Comparison of ENCODE assay signal across 14 mouse cellular contexts in the genomic region with DNA sequence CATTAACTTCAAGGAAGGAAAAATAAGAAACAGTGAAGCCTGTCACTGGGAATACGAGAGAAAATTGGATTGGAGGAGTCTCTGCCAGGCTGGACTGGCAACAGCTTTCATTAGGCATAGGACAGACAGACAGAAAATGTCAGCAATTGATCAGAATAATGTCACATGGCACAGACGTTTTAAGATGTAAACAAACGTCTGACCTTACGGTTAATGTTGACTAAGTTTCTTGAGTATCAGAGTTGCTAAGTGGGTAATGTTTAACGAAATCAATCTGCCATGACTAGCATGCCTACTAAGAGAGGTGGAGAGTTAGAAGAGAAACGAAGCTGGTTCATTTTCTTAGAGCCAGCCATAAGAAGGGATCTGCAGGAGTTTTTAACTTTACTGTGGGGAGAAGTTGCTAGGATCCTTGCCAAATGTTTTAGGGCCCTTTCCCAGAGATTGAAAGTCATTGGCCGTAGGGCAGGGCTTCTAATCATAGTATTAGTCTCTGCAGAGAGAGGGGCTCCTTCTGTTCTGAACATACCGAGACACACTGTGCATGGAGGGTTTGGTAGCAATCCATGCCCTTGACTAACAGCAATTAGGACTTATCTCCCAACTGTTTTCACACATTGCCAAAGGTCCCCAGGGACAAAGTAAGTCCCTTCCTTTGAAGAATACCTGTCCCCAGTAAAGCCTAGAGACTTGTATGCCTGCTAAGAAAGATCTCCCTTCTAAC. TPM values are rescaled to one million over a fixed set of nuclear protein-coding genes. Genes with fewer than 3 reads are reported as not detected.
DNase-seq lines count a peak whose midpoint lies in the region; ATAC-seq and TF ChIP-seq lines count a peak whose summit lies in the region.
"Had no signal": no experiment of that assay in that cellular context is flagged by ENCODE, and none has a peak within 500 bp of the region (broad histone marks: within the 10 kb centered on the region; RNA-seq: fewer than 3 reads in every experiment).

No protein-coding gene starts in this region.

- 0 out of 2 replicates have a peak, but pooled peaks cover under 1% of the 10 kb centered on the region for H3K79me2 ChIP-seq in heart, adult 2 months (replicated peaks; ENCODE audit: control insufficient read depth, insufficient read depth, low read length)

- 62% methylated on average over 8 of the region's 8 CpGs for WGBS in heart, adult 2 months
- 37% methylated on average over 8 of the region's 8 CpGs for WGBS in intestine, embryonic 16.5 days
- 57% methylated on average over 8 of the region's 8 CpGs for WGBS in liver, postnatal 0 days (ENCODE audit: insufficient replicate concordance)
- WGBS in forebrain, embryonic 11.5 days = 81% methylated on average over 8 of the region's 8 CpGs
- WGBS in midbrain, embryonic 10.5 days = 77% methylated on average over 8 of the region's 8 CpGs

- peaks cover 12% of the 10 kb centered on the region for H3K4me1 ChIP-seq in heart, adult 2 months (ENCODE audit: control insufficient read depth, insufficient read depth, low read length)
- peaks cover 13% of the 10 kb centered on the region; the same call in 1 of the 2 replicates for H3K4me1 ChIP-seq in brown adipose tissue, adult 24 weeks (ENCODE audit: control insufficient read depth, insufficient read depth, insufficient read length, low read length)
- H3K4me1 ChIP-seq in intestine, embryonic 16.5 days (ENCODE audit: control insufficient read depth, insufficient read depth, low read length) = peaks cover 4% of the 10 kb centered on the region; the same call in 1 of the 2 replicates
- H3K4me1 ChIP-seq in liver, postnatal 0 days (ENCODE audit: insufficient read depth) = peaks cover 43% of the 10 kb centered on the region
- H3K4me1 ChIP-seq in forebrain, embryonic 11.5 days (replicated peaks; ENCODE audit: control insufficient read depth, insufficient read depth, low read length) = peaks cover 4% of the 10 kb centered on the region; the same call in 1 of the 2 replicates
- H3K4me1 ChIP-seq in midbrain, embryonic 10.5 days = peaks cover 50% of the 10 kb centered on the region

- no peaks in the 10 kb centered on the region for H3K27me3 ChIP-seq in heart, adult 2 months (ENCODE audit: control insufficient read depth, insufficient read depth, low read length)
- no peaks in the 10 kb centered on the region for H3K27me3 ChIP-seq in intestine, embryonic 16.5 days (replicated peaks; ENCODE audit: control insufficient read depth, insufficient read depth, low read length)
- no peaks in the 10 kb centered on the region for H3K27me3 ChIP-seq in liver, postnatal 0 days (ENCODE audit: insufficient read depth, low read length)
- no peaks in the 10 kb centered on the region for H3K27me3 ChIP-seq in forebrain, embryonic 11.5 days (ENCODE audit: control insufficient read depth, insufficient read depth, low read length)
- no peaks in the 10 kb centered on the region for H3K27me3 ChIP-seq in midbrain, embryonic 10.5 days (ENCODE audit: low read depth, poor library complexity, severe bottlenecking)
- H3K27me3 ChIP-seq: embryonic facial prominence, embryonic 13.5 days; forebrain, embryonic 13.5 days; midbrain, embryonic 12.5 days had no signal

- peaks cover 13% of the 10 kb centered on the region for H3K36me3 ChIP-seq in heart, adult 2 months (ENCODE audit: control insufficient read depth, insufficient read depth, low read length)
- no peaks in the 10 kb centered on the region for H3K36me3 ChIP-seq in intestine, embryonic 16.5 days (ENCODE audit: control insufficient read depth, insufficient read depth, low read length)
- no peaks in the 10 kb centered on the region for H3K36me3 ChIP-seq in liver, postnatal 0 days (replicated peaks; ENCODE audit: insufficient read depth, low read length)
- no peaks in the 10 kb centered on the region for H3K36me3 ChIP-seq in forebrain, embryonic 11.5 days (ENCODE audit: control insufficient read depth, insufficient read depth, low read length)
- no peaks in the 10 kb centered on the region for H3K36me3 ChIP-seq in midbrain, embryonic 10.5 days
- H3K36me3 ChIP-seq: embryonic facial prominence, embryonic 13.5 days; midbrain, embryonic 12.5 days had no signal

- no peak overlapping the region for H3K9ac ChIP-seq in heart, adult 2 months (ENCODE audit: low read depth, low read length)
- H3K9ac ChIP-seq in intestine, embryonic 16.5 days (ENCODE audit: low read depth, low read length) = 0 out of 2 replicates have a peak overlapping the region, but pooled peaks have one; percentile 2
- no peak overlapping the region; the same call in 1 of the 2 replicates for H3K9ac ChIP-seq in liver, postnatal 0 days (replicated peaks)
- no peak overlapping the region for H3K9ac ChIP-seq in forebrain, embryonic 11.5 days (ENCODE audit: low read length)
- H3K9ac ChIP-seq: embryonic facial prominence, embryonic 13.5 days; forebrain, embryonic 13.5 days; midbrain, embryonic 12.5 days had no signal

- ATAC-seq in intestine, embryonic 16.5 days = no peak
- no peak for ATAC-seq in liver, postnatal 0 days
- ATAC-seq in forebrain, embryonic 11.5 days (replicated peaks; ENCODE audit: low FRiP score) = no peak
- ATAC-seq: forebrain, embryonic 13.5 days had no signal

- H3K9me3 ChIP-seq in intestine, embryonic 16.5 days (ENCODE audit: control insufficient read depth, low read length) = no peaks in the 10 kb centered on the region
- H3K9me3 ChIP-seq in liver, postnatal 0 days (ENCODE audit: low read length) = no peaks in the 10 kb centered on the region
- no peaks in the 10 kb centered on the region for H3K9me3 ChIP-seq in forebrain, embryonic 11.5 days (ENCODE audit: control insufficient read depth, low read length)
- H3K9me3 ChIP-seq in midbrain, embryonic 10.5 days (replicated peaks) = no peaks in the 10 kb centered on the region
- H3K9me3 ChIP-seq: embryonic facial prominence, embryonic 13.5 days; forebrain, embryonic 13.5 days; midbrain, embryonic 12.5 days had no signal

- peak in 1 of 2 experiments; percentile 23 for DNase-seq in heart, adult 2 months
- DNase-seq in heart, postnatal 4 days = no peak
- no peak for DNase-seq in liver, postnatal 0 days
- no peak for DNase-seq in forebrain, embryonic 11.5 days (ENCODE audit: low spot score)
- DNase-seq in midbrain, embryonic 10.5 days (ENCODE audit: low spot score) = no peak
- DNase-seq in gastrocnemius, postnatal 4 days (ENCODE audit: low spot score in 2 of 2) = no peak
- DNase-seq: adrenal gland, adult 8-10 months; cerebellum, postnatal 36 days; lung, adult 2 months had no signal

- intact Hi-C loops in heart, adult 2 months (cut with DNase I) = loop anchor here (5.0 kb wide), 4 partner anchors 54 to 239 kb away; no protein-coding TSS in a partner anchor

- no peak overlapping the region for H3K4me3 ChIP-seq in heart, adult 2 months
- H3K4me3 ChIP-seq in brown adipose tissue, adult 24 weeks (ENCODE audit: insufficient read depth, low read depth, low read length) = no peak overlapping the region
- H3K4me3 ChIP-seq in intestine, embryonic 16.5 days (ENCODE audit: low read length) = 0 out of 2 replicates have a peak overlapping the region, but pooled peaks have one; percentile 4
- H3K4me3 ChIP-seq in liver, postnatal 0 days (ENCODE audit: low read depth, low read length) = no peak overlapping the region
- no peak overlapping the region for H3K4me3 ChIP-seq in forebrain, embryonic 11.5 days (ENCODE audit: low read depth, low read length)
- H3K4me3 ChIP-seq in midbrain, embryonic 10.5 days = no peak overlapping the region
- H3K4me3 ChIP-seq: embryonic facial prominence, embryonic 13.5 days; forebrain, embryonic 13.5 days; midbrain, embryonic 12.5 days had no signal

- TF ChIP-seq POLR2A in heart, adult 2 months (IDR thresholded peaks at IDR 0.05; ENCODE audit: insufficient read depth, low read depth, low read length) = no peak

- peak overlapping the region; percentile 37 for H3K4me2 ChIP-seq in intestine, embryonic 16.5 days (ENCODE audit: low read depth, low read length)
- peak overlapping the region; percentile 94; the same call in 1 of the 2 replicates for H3K4me2 ChIP-seq in liver, postnatal 0 days (ENCODE audit: low read depth, low read length)
- no peak overlapping the region for H3K4me2 ChIP-seq in forebrain, embryonic 11.5 days (ENCODE audit: low read depth, low read length, severe bottlenecking)
- H3K4me2 ChIP-seq: embryonic facial prominence, embryonic 13.5 days; forebrain, embryonic 13.5 days; midbrain, embryonic 12.5 days had no signal

- TF ChIP-seq EP300 in heart, adult 2 months (IDR thresholded peaks at IDR 0.05; ENCODE audit: insufficient read depth, low read depth, low read length) = no peak
- TF ChIP-seq EP300 in liver, postnatal 0 days (IDR thresholded peaks at IDR 0.05; ENCODE audit: low read depth) = no peak

- peak overlapping the region; percentile 89 for H3K27ac ChIP-seq in heart, adult 2 months
- H3K27ac ChIP-seq in brown adipose tissue, adult 24 weeks (replicated peaks; ENCODE audit: low read depth, low read length) = peak overlapping the region; percentile 15; the same call in 1 of the 2 replicates
- H3K27ac ChIP-seq in intestine, embryonic 16.5 days (ENCODE audit: low read length) = peak overlapping the region; percentile 89
- H3K27ac ChIP-seq in liver, postnatal 0 days (ENCODE audit: low read depth) = peak overlapping the region; percentile 88
- no peak overlapping the region for H3K27ac ChIP-seq in forebrain, embryonic 11.5 days (ENCODE audit: low read depth, low read length)
- no peak overlapping the region for H3K27ac ChIP-seq in midbrain, embryonic 10.5 days (replicated peaks)
- H3K27ac ChIP-seq: embryonic facial prominence, embryonic 13.5 days; forebrain, embryonic 13.5 days; midbrain, embryonic 12.5 days had no signal

- no peak for TF ChIP-seq CTCF in heart, adult 2 months (IDR thresholded peaks at IDR 0.05)
- TF ChIP-seq CTCF in liver, postnatal 0 days (IDR thresholded peaks at IDR 0.05; ENCODE audit: low read depth) = no peak

RNA-seq across cellular contexts. Expression of a gene that starts 2.8 kb away (rescaled TPM):
- 100 to 1,000 TPM; 659 to 843 TPM for total RNA-seq in heart, adult 2 months (2021)
- 259 and 495 TPM in 2 replicates for polyA plus RNA-seq in heart, adult 2 months (2012; rRNA removed)
- total RNA-seq in heart, postnatal 4 days (2021) = 100 to 1,000 TPM; 286 to 289 TPM
- polyA plus RNA-seq in brown adipose tissue, adult 24 weeks (2012; ENCODE audit: insufficient read depth, insufficient read length, missing spikeins) = 82.0 and 118 TPM in 2 replicates
- polyA plus RNA-seq in intestine, embryonic 16.5 days (2015; fragmentation: Nextera tagmentation; extraction: Ambion mirVana) = 331 and 345 TPM in 2 replicates
- polyA plus RNA-seq in liver, postnatal 0 days (2015; fragmentation: Nextera tagmentation; extraction: Ambion mirVana) = 58.5 and 68.2 TPM in 2 replicates
- 468 and 472 TPM in 2 replicates for polyA plus RNA-seq in forebrain, embryonic 11.5 days (2014; fragmentation: Nextera tagmentation; extraction: Ambion mirVana)
- polyA plus RNA-seq in midbrain, embryonic 10.5 days (2016; fragmentation: Nextera tagmentation; extraction: Ambion mirVana) = 407 and 414 TPM in 2 replicates
- 100 to 1,000 TPM; 108 to 124 TPM for total RNA-seq in gastrocnemius, postnatal 4 days (2021)

Comparison
In these comparisons a context has a peak if more than half of its experiments do, and no peak if none do; other contexts are left out.
1. H3K27ac ChIP-seq: peak in heart, adult 2 months (single experiment), brown adipose tissue, adult 24 weeks (single experiment), intestine, embryonic 16.5 days (single experiment) and liver, postnatal 0 days (single experiment); none in forebrain, embryonic 11.5 days (single experiment) and midbrain, embryonic 10.5 days (single experiment).